Mouse (Mus musculus): ENCODE measurements around the gene Enthd1. TPM values are rescaled to one million over a fixed set of nuclear protein-coding genes. Genes with fewer than 3 reads are reported as not detected.

The Enthd1 gene
- polyA plus RNA-seq, 1 experiment = not detected

DNA sequence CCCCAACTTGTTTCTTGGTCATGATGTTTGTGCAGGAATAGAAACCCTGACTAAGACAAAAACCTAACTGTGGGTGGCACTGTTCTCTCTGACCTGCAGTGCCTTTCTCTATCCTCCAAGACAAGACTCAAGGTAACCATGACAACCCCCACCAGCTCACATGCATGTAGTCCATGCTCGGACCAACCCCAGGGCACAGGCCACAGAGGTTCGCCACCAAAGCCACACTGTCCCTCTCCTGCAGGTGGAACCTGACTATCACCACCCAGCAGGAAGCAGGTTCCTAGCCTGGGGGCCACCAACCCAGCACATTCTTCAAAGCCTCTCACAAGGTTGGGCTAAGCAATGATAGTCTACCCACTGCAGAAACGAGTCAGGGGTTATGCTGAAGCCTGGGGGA is 76.3 kb downstream of the Enthd1 start:
- no peak for TF ChIP-seq CTCF (IDR thresholded peaks at IDR 0.05; ENCODE audit: insufficient read depth, low read depth, low read length)
- no peak for TF ChIP-seq POLR2A (IDR thresholded peaks at IDR 0.05; ENCODE audit: insufficient read depth, low read depth, low read length)
- Histone ChIP-seq H3K27ac (ENCODE audit: insufficient read depth, low read depth, low read length) (no peak overlapping the region), H3K4me1 (ENCODE audit: control insufficient read depth, insufficient read depth, low read length) (peaks cover 10% of the 10 kb centered on the region), H3K4me3 (ENCODE audit: insufficient read depth, low read depth, low read length) (no peak overlapping the region)
- WGBS = 65% methylated on average over 3 of the region's 3 CpGs

DNA sequence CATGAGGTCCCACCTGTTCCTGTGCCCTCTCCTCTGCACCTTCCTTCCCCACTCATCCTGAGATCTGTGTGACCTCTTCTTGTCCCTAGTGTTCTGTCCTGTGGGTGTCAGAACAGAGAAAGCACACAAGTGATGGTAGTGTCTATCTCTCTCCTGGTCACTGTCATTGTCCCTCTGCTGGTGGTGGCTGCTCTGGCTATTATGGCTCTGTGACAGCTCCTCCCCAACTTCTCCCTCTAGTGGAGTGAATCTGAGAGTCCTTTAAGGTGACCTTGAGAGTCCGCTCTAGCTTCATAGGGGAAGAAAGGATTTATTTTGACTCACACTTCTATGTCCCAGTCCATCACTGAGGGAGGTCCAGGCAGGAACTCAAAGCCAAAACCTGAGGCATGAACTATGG is 79.4 kb downstream of the Enthd1 start:
- TF ChIP-seq POLR2A (IDR thresholded peaks at IDR 0.05; ENCODE audit: insufficient read depth, low read depth, low read length) (no peak), CTCF (IDR thresholded peaks at IDR 0.05; ENCODE audit: insufficient read depth, low read depth, low read length) (no peak)
- Histone ChIP-seq H3K27ac (ENCODE audit: insufficient read depth, low read depth, low read length) (no peak overlapping the region), H3K4me3 (ENCODE audit: insufficient read depth, low read depth, low read length) (no peak overlapping the region), H3K4me1 (ENCODE audit: control insufficient read depth, insufficient read depth, low read length) (peaks cover 17% of the 10 kb centered on the region)
- 95% methylated on average over 1 of the region's 1 CpGs for WGBS

DNA sequence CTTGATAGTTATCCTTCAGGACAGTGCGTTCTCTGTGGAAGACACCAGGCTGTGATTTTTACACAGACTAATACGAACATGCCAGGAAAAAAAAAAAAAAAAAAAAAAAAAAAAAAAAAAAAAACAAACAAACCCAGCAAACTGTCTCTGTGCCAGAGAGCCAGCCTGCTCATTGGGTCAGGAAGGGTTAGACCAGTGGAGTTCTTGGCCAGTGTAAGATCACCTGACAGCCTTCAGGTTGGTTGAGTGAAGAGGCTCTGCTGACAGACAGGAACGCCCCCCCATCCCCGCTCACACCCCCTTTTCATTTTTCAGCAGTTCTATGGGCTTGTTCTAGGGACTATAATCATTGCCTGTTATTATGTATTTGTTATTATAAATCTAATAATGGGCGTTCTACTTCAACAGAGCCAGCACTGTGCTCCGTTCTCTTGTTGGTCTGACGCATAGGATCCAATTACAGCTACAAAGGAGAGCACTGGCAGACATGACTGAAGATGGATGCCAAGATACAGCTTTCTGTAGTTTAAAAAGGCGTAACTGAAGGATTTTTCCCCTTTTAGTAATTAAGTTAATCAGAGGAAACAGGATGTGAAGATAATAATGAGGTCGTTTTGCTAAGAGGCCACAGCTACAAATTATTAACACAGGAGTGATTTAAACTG is 81.8 kb downstream of the Enthd1 start:
- Histone ChIP-seq H3K27ac (ENCODE audit: insufficient read depth, low read depth, low read length) (no peak overlapping the region), H3K4me3 (ENCODE audit: insufficient read depth, low read depth, low read length) (no peak overlapping the region), H3K4me1 (ENCODE audit: control insufficient read depth, insufficient read depth, low read length) (peaks cover 14% of the 10 kb centered on the region)
- TF ChIP-seq POLR2A (IDR thresholded peaks at IDR 0.05; ENCODE audit: insufficient read depth, low read depth, low read length) (no peak), CTCF (IDR thresholded peaks at IDR 0.05; ENCODE audit: insufficient read depth, low read depth, low read length) (no peak)
- WGBS = 29% methylated on average over 9 of the region's 9 CpGs

DNA sequence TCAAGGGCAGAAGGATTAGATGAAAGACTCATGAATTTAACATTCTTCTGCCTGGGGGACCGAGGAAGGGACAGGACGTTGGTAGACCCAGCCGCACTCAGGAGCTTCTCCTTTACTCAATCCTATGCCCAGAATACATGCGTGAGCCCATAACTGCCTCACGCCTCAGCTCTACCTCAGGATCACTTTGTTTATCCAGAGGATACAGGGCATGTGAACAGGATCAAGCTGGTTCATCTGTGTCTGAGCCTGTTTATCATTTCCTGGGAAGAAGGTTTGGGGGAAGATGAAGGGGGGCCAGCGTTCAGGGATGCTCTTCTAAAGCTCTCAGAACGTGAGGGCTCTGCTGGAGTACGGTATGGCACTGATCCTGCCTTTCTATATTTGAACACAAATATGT is 82.6 kb downstream of the Enthd1 start:
- H3K4me1 ChIP-seq (ENCODE audit: control insufficient read depth, insufficient read depth, low read length) = peaks cover 14% of the 10 kb centered on the region
- WGBS = 58% methylated on average over 8 of the region's 8 CpGs
- no peak overlapping the region for H3K4me3 ChIP-seq (ENCODE audit: insufficient read depth, low read depth, low read length)
- no peak overlapping the region for H3K27ac ChIP-seq (ENCODE audit: insufficient read depth, low read depth, low read length)
- TF ChIP-seq CTCF (IDR thresholded peaks at IDR 0.05; ENCODE audit: insufficient read depth, low read depth, low read length) (no peak), POLR2A (IDR thresholded peaks at IDR 0.05; ENCODE audit: insufficient read depth, low read depth, low read length) (no peak)

DNA sequence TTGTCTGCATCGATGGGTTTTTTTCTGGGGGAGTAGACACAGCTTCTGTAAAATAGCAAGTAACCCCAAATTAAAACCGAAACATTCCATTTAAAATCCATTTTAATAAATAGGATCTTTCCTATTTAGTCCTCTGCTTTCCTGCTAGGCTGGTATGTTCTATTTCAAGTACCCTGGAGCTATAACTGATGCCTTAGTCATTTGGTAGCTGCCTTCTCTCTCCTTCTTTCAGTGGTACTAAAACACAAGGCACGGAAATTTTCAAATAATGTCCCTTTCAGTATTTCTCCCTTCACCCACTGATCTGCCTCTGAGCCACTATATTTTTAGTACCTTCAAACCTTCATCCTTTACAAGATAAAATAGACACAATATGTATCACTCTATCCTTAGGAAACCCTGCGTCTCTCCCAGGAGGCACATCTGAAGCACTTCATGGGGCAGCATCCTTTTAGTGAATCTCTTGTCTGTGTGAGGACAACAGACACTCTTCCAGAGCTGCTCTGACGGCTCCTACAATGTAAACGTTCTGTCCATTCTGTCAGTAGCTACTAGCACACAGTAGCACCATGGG is 90.4 kb downstream of the Enthd1 start:
- 43% methylated on average over 6 of the region's 6 CpGs for WGBS

DNA sequence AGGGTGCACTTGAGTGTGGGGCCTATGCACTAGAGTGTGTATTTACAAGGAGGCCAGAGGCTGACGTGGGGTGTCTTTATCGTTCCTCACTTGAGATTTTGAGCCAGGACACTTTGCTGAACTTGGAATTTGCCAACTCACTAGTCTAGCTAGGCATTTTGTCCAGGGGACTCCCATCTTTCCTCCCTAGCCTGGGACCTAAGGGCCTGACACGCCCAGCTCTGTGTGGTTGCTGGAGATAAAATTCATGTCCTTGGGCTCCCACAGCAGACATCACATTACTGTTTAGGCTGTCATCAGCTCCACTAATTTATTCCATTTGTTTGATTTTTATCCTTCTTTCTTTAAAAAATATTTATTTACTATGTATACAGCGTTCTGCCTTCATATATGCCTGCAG is 97.1 kb downstream of the Enthd1 start:
- 96% methylated on average over 4 of the region's 4 CpGs for WGBS
- TF ChIP-seq POLR2A (IDR thresholded peaks at IDR 0.05; ENCODE audit: insufficient read depth, low read depth, low read length) = no peak
- no peak for TF ChIP-seq CTCF (IDR thresholded peaks at IDR 0.05; ENCODE audit: insufficient read depth, low read depth, low read length)
- Histone ChIP-seq H3K4me1 (ENCODE audit: control insufficient read depth, insufficient read depth, low read length) (0 out of 2 replicates have a peak, but pooled peaks cover 4% of the 10 kb centered on the region), H3K27ac (ENCODE audit: insufficient read depth, low read depth, low read length) (no peak overlapping the region), H3K4me3 (ENCODE audit: insufficient read depth, low read depth, low read length) (no peak overlapping the region)

More for the DNA sequence above, 90.4 kb downstream of the Enthd1 start:
- Histone ChIP-seq H3K4me3 (ENCODE audit: insufficient read depth, low read depth, low read length) (no peak overlapping the region), H3K4me1 (ENCODE audit: control insufficient read depth, insufficient read depth, low read length) (peaks cover 7% of the 10 kb centered on the region), H3K27ac (ENCODE audit: insufficient read depth, low read depth, low read length) (no peak overlapping the region)
- TF ChIP-seq POLR2A (IDR thresholded peaks at IDR 0.05; ENCODE audit: insufficient read depth, low read depth, low read length) = no peak
- no peak for TF ChIP-seq CTCF (IDR thresholded peaks at IDR 0.05; ENCODE audit: insufficient read depth, low read depth, low read length)

DNA sequence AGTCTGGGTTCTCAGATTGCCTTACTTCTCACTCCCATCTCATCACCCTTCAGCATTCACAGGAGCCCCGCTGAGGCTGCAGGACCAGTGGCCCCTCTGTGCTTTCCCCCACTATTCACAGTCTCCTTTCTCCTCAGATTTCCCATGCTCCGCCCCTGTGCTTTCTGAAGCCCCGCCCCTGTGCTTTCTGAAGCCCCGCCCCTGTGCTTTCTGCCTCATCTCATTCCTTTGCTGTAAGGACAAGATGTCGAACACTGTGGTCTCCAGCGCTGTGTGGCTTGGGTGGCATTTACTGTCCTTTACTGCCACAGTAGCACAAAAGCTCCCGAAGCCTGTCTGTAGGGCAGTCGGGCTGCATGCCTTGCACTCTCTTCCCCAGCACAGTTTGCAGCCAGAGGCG is 102.8 kb downstream of the Enthd1 start:
- no peak for TF ChIP-seq CTCF (IDR thresholded peaks at IDR 0.05; ENCODE audit: insufficient read depth, low read depth, low read length)
- no peak for TF ChIP-seq POLR2A (IDR thresholded peaks at IDR 0.05; ENCODE audit: insufficient read depth, low read depth, low read length)
- H3K4me1 ChIP-seq (ENCODE audit: control insufficient read depth, insufficient read depth, low read length) = peaks cover 19% of the 10 kb centered on the region
- 17% methylated on average over 9 of the region's 9 CpGs for WGBS
- no peak overlapping the region for H3K27ac ChIP-seq (ENCODE audit: insufficient read depth, low read depth, low read length)
- H3K4me3 ChIP-seq (ENCODE audit: insufficient read depth, low read depth, low read length) = no peak overlapping the region

DNA sequence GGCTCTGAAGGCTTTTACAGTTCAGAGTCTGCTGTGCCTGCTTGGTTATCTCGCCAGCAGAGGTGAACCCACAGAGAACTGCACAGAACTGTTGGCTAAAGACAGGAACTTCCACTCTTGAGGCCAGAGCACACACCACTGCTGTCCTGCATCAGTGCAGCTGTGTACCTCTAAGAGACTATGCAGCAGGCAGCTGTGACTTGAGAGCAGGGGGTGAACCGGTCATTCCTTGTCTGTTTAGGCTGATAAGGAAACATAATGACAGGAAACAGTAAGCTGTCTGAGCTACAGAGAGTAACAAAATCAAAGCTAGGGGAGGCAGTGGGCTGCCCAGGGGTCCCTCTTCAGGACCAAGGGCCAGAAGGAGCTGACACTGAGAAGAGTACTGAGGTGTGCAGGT is 103.5 kb downstream of the Enthd1 start:
- H3K4me3 ChIP-seq (ENCODE audit: insufficient read depth, low read depth, low read length) = no peak overlapping the region
- 77% methylated on average over 2 of the region's 2 CpGs for WGBS
- H3K4me1 ChIP-seq (ENCODE audit: control insufficient read depth, insufficient read depth, low read length) = peaks cover 19% of the 10 kb centered on the region
- TF ChIP-seq CTCF (IDR thresholded peaks at IDR 0.05; ENCODE audit: insufficient read depth, low read depth, low read length) (no peak), POLR2A (IDR thresholded peaks at IDR 0.05; ENCODE audit: insufficient read depth, low read depth, low read length) (no peak)
- no peak overlapping the region for H3K27ac ChIP-seq (ENCODE audit: insufficient read depth, low read depth, low read length)

DNA sequence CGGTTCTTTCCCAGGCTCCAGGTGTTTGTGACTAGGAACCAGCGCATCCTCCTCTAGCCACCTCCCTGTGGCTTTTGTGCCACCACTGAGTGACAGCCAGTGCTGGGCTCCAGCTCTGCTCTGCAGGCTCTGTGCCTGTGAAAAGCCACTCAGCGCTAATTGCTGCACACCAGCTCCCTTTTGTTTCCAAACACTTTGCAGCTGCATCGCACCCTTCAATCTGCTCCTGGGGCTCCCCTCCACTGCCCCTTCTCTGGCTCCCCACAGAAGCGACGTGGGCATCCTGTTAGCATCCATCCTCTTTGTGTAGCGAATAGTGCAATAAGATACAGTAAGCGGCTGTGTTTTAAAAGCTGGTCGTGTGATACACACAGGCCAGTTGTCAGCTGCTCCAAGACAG is 104.9 kb downstream of the Enthd1 start:
- WGBS = 17% methylated on average over 9 of the region's 9 CpGs
- no peak overlapping the region for H3K27ac ChIP-seq (ENCODE audit: insufficient read depth, low read depth, low read length)
- H3K4me3 ChIP-seq (ENCODE audit: insufficient read depth, low read depth, low read length) = no peak overlapping the region
- peaks cover 19% of the 10 kb centered on the region for H3K4me1 ChIP-seq (ENCODE audit: control insufficient read depth, insufficient read depth, low read length)
- TF ChIP-seq POLR2A (IDR thresholded peaks at IDR 0.05; ENCODE audit: insufficient read depth, low read depth, low read length) = no peak
- no peak for TF ChIP-seq CTCF (IDR thresholded peaks at IDR 0.05; ENCODE audit: insufficient read depth, low read depth, low read length)
